Mouse (Mus musculus) MEL (cell line): ENCODE measurements around the gene Gstk1.

Experiments used
- GABPA ChIP-seq: IDR thresholded peaks from 2 replicates; pipeline ENCODE4 v1.6.1; 2012; ENCODE audit warnings: low read depth, mild to moderate bottlenecking, inconsistent platforms, low read length, improper control_type of control experiment, moderate library complexity
- MAFK ChIP-seq: IDR thresholded peaks from 2 replicates; pipeline ENCODE4 v1.6.1; 2011; ENCODE audit warnings: low read depth, mild to moderate bottlenecking, low read length, improper control_type of control experiment, borderline replicate concordance
- MEF2A ChIP-seq: IDR thresholded peaks from 2 replicates; pipeline ENCODE4 v1.6.1; 2014; ENCODE audit warnings: low read depth, mild to moderate bottlenecking, inconsistent platforms, low read length, improper control_type of control experiment; ENCODE audit not compliant: poor library complexity, insufficient replicate concordance, severe bottlenecking; ENCODE audit errors: extremely low read depth

DNA sequence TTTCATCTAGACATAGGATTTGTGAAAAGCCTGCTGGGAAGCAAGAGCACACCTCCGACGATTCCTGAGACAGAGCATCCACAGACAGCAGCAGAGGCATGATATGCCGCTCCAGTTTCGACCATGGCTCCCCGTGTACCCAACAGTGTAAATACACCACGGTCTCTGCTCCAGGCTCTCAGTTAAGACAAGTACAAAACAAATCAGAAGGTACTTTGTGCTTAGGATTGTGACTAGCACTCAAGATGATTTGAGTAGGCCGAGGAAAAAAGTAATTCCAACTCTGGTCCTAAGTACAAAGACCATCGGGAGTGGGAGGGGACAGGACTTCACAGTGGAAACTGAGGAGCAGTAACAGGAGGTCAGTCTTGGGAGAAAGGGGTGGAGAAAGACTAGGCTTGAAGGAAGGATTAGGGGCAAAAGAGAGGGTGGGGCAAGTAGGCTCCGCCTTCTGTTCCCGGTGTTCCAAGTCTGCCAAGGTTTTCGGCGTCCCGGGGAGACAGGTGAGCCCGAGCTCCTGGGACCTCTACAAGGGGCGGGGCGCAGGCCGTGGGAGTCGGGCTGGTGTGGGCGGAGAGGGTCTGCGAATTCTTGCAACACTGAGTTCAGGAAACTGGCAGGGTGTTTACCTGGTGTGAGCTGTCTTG lies 15.9 kb downstream of the Gstk1 start, which contains the start of gene Tmem139:
- TF ChIP-seq GABPA = no peak
- TF ChIP-seq MAFK = no peak
- TF ChIP-seq MEF2A = no peak
